Mouse (Mus musculus) intestine, embryonic 16.5 days (tissue): ENCODE data around the gene Gnpat. TPM values are rescaled to one million over a fixed set of nuclear protein-coding genes. Genes with fewer than 3 reads are reported as not detected.

ENCODE experiments used
- ATAC-seq: fragments of 200-750 bp; cut with Nextera tagmentation; 2 replicates; pipeline ENCODE4 v1.8.0; 2017; ENCODE audit warnings: moderate TSS enrichment, moderate library complexity
- H3K27ac ChIP-seq: fragments of 300-500 bp; sonication (generic); 2 replicates; pipeline ENCODE4 v1.5.1; 2014; ENCODE audit warnings: mild to moderate bottlenecking, low read length
- H3K27me3 ChIP-seq: fragments of 300-500 bp; sonication (generic); replicated peaks from 2 replicates; pipeline ENCODE4 v1.6.1; 2014; ENCODE audit warnings: low read length, control low read depth, mixed read lengths; ENCODE audit not compliant: control insufficient read depth, insufficient read depth
- H3K36me3 ChIP-seq: fragments of 300-500 bp; sonication (generic); 2 replicates; pipeline ENCODE4 v1.6.1; 2014; ENCODE audit warnings: low read length, control low read depth; ENCODE audit not compliant: control insufficient read depth, insufficient read depth
- H3K4me1 ChIP-seq: fragments of 300-500 bp; sonication (generic); 2 replicates; pipeline ENCODE4 v1.6.1; 2014; ENCODE audit warnings: low read length, control low read depth, mixed read lengths; ENCODE audit not compliant: control insufficient read depth, insufficient read depth
- H3K4me2 ChIP-seq: fragments of 300-500 bp; sonication (generic); 2 replicates; pipeline ENCODE4 v1.6.1; 2014; ENCODE audit warnings: low read depth, low read length, control low read depth
- H3K4me3 ChIP-seq: fragments of 300-500 bp; sonication (generic); 2 replicates; pipeline ENCODE4 v1.5.1; 2014; ENCODE audit warnings: mild to moderate bottlenecking, low read length
- H3K9ac ChIP-seq: fragments of 300-500 bp; sonication (generic); 2 replicates; pipeline ENCODE4 v1.6.1; 2014; ENCODE audit warnings: low read depth, low read length
- H3K9me3 ChIP-seq: fragments of 300-500 bp; sonication (generic); 2 replicates; pipeline ENCODE4 v1.6.1; 2016; ENCODE audit warnings: low read length, control low read depth; ENCODE audit not compliant: control insufficient read depth
- WGBS: fragments of 180-500 bp; shearing (Covaris S2); extraction: QIAGEN DNeasy Blood & Tissue Kit; methylation state at CpG from one replicate; pipeline ENCODE4 v1.1.7; 2014; 5-methylcytosine and 5-hydroxymethylcytosine counted together
- polyA plus RNA-seq: library from polyadenylated mRNA; unstranded; fragments of >200 nt; fragmentation: Nextera tagmentation; extraction: Ambion mirVana; gene quantifications from 2 replicates; pipeline ENCODE4 v1.2.1, GENCODE M21; 2015

The Gnpat gene
- polyA plus RNA-seq, 1 experiment from 2014 or later, result 83.6 TPM

GRCm38 (mm10) chr8:124937293-124937692 lies 74.5 kb downstream of the Gnpat start:
- Histone ChIP-seq H3K9ac (no peak overlapping the region), H3K4me1 (no peaks in the 10 kb centered on the region), H3K27me3 (no peaks in the 10 kb centered on the region), H3K4me2 (no peak overlapping the region), H3K36me3 (peaks cover 12% of the 10 kb centered on the region; the same call in 1 of the 2 replicates), H3K9me3 (no peaks in the 10 kb centered on the region), H3K27ac (no peak overlapping the region), H3K4me3 (no peak overlapping the region)
- WGBS, result 96% methylated on average over 4 of the region's 4 CpGs
- no peak for ATAC-seq

Other genes starting within 250 kb of the Gnpat start
- gene 2310022B05Rik, start 199.7 kb upstream of the Gnpat start, polyA plus RNA-seq, result 17.0 and 20.8 TPM in 2 replicates
- 34.7 and 35.0 TPM in 2 replicates for gene Ttc13, start 141.1 kb upstream of the Gnpat start, polyA plus RNA-seq
- 15.2 and 17.1 TPM in 2 replicates for gene Arv1, start 140.9 kb upstream of the Gnpat start, polyA plus RNA-seq
- gene Fam89a, start 111.2 kb upstream of the Gnpat start, polyA plus RNA-seq, result 2.8 and 2.9 TPM in 2 replicates
- gene Trim67, start 69.9 kb upstream of the Gnpat start, polyA plus RNA-seq, result 0.32 and 0.38 TPM in 2 replicates
- gene 2810004N23Rik, start 87 bp downstream of the Gnpat start, polyA plus RNA-seq, result 41.7 and 42.8 TPM in 2 replicates
- gene Exoc8, start 34.7 kb downstream of the Gnpat start, polyA plus RNA-seq, result 3.2 and 6.0 TPM in 2 replicates
- 6.1 and 6.7 TPM in 2 replicates for gene Sprtn, start 34.9 kb downstream of the Gnpat start, polyA plus RNA-seq
- gene Egln1, start 86.3 kb downstream of the Gnpat start, polyA plus RNA-seq, result 9.4 and 11.0 TPM in 2 replicates
- 98.2 and 106 TPM in 2 replicates for gene Tsnax, start 150.0 kb downstream of the Gnpat start, polyA plus RNA-seq
- gene Disc1, start 191.2 kb downstream of the Gnpat start, polyA plus RNA-seq, result 1.5 and 1.7 TPM in 2 replicates